8 mouse cellular contexts compared by ENCODE assay signal in the genomic region with DNA sequence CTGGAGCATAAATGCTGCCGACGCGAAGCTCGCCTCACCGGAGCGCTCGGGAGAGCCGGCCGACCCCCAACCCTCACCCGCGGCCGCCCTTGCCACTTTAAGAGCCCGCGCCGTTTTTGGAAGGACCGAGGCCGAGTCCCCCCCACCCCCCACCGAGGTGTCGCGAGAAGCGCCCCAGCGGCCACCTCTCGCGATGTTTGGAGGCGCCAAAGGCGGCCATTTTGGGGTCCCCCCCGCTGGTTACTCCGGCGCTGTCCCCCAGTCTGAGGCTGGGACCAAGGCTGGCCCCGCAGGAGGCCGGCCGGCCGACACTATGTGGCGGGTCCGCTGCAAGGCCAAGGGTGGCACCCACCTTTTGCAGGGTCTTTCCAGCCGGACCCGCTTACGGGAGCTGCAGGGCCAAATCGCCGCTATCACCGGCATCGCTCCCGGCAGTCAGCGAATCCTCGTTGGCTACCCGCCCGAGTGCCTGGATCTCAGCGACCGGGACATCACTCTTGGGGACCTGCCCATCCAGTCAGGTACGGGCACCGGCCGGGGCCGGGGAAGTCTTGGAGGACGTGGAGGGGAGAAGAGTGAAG. TPM values are rescaled to one million over a fixed set of nuclear protein-coding genes. Genes with fewer than 3 reads are reported as not detected.
DNase-seq lines count a peak whose midpoint lies in the region; ATAC-seq lines count a peak whose summit lies in the region.

A gene (plus strand): TSS at position 37 of the 581 bp plus-strand sequence.

- peaks cover 14% of the 10 kb centered on the region for H3K4me1 ChIP-seq in hindbrain, embryonic 14.5 days (replicated peaks; ENCODE audit: control insufficient read depth, insufficient read depth, low read length)

- ATAC-seq in hindbrain, embryonic 14.5 days (ENCODE audit: low FRiP score) = peak; percentile 79

- H3K27me3 ChIP-seq in hindbrain, embryonic 14.5 days (ENCODE audit: control insufficient read depth, insufficient read depth, low read length) = no peaks in the 10 kb centered on the region

- peak within 1 kb of the TSS; percentile 97 for H3K4me3 ChIP-seq in hindbrain, embryonic 14.5 days (replicated peaks; ENCODE audit: low read length)

- peak within 1 kb of the TSS; percentile 88 for H3K27ac ChIP-seq in hindbrain, embryonic 14.5 days

- H3K9me3 ChIP-seq in hindbrain, embryonic 14.5 days (ENCODE audit: control insufficient read depth, low read length) = no peaks in the 10 kb centered on the region

- peak within 1 kb of the TSS; percentile 98 for H3K4me2 ChIP-seq in hindbrain, embryonic 14.5 days (replicated peaks)

- DNase-seq in T-cell, adult 2 months (ENCODE audit: low spot score) = peak; percentile 86
- DNase-seq in cerebellum, postnatal 25 days = peak; percentile 98
- DNase-seq in frontal cortex, postnatal 25 days (ENCODE audit: low spot score in 2 of 2) = peak; percentile 73 to 83
- peak; percentile 92 for DNase-seq in hindbrain, embryonic 14.5 days (ENCODE audit: low spot score)
- peak; percentile 84 to 85 for DNase-seq in layer of hippocampus, postnatal 36 days
- DNase-seq in lung, postnatal 25 days (ENCODE audit: low spot score) = peak; percentile 87
- DNase-seq in retina, adult 2 months (ENCODE audit: low read depth, low spot score) = peak; percentile 82
- peak; percentile 91 for DNase-seq in thymus, postnatal 25 days

- H3K9ac ChIP-seq in hindbrain, embryonic 14.5 days = peak within 1 kb of the TSS; percentile 99

- peaks cover 9% of the 10 kb centered on the region; the same call in 1 of the 2 replicates for H3K36me3 ChIP-seq in hindbrain, embryonic 14.5 days (replicated peaks; ENCODE audit: control insufficient read depth, insufficient read depth)

- under 1% methylated on average over 54 of the region's 54 CpGs for WGBS in hindbrain, embryonic 14.5 days

RNA-seq across cellular contexts. Expression of the gene that starts here (rescaled TPM):
- 10.6 and 13.9 TPM in 2 replicates for polyA plus RNA-seq in hindbrain, embryonic 14.5 days (2014; fragmentation: Nextera tagmentation; extraction: Ambion mirVana)
- 10 to 100 TPM; 18.0 to 18.1 TPM for total RNA-seq in layer of hippocampus, postnatal 36 days (2021)

Comparison
In these comparisons a context has a peak if more than half of its experiments do, and no peak if none do; other contexts are left out.
1. Peak in every context shown above with its lines: DNase-seq, ATAC-seq, H3K4me3 ChIP-seq and H3K27ac ChIP-seq.